Mouse (Mus musculus) E14TG2a.4 (cell line): ENCODE measurements at regions not wholly inside any gene's neighbourhood (a gene's known extent, or its start where the extent isn't known, plus 50 kb on each side); places are given as distances from the start of the nearest gene placed in this dataset.

Experiments
- CTCF ChIP-seq: conservative IDR thresholded peaks from 2 replicates; pipeline ENCODE4 v1.5.1; 2014; ENCODE audit warnings: low read length
- NANOG ChIP-seq: IDR thresholded peaks from 2 replicates; pipeline ENCODE4 v1.6.1; 2014; ENCODE audit warnings: borderline replicate concordance, low read length, mixed read lengths
- POU5F1 ChIP-seq: IDR thresholded peaks from 2 replicates; pipeline ENCODE4 v1.6.1; 2014; ENCODE audit warnings: low read length, borderline replicate concordance

- TF ChIP-seq CTCF = no peak
- TF ChIP-seq NANOG = no peak
- TF ChIP-seq POU5F1 = no peak
Measured at GRCm38 (mm10) chr15:10887990-10888389, 64.1 kb upstream of the C1qtnf3 start.
